Mouse (Mus musculus): ENCODE data around the gene Pik3ap1. TPM values are rescaled to one million over a fixed set of nuclear protein-coding genes. Genes with fewer than 3 reads are reported as not detected.

Pik3ap1 gene
- total RNA-seq, 2 experiments from 2014 or later, result 1.5 to 2.0 TPM

GRCm38 (mm10) chr19:41248271-41248670, 136.6 kb downstream of the Pik3ap1 start:
- DNase-seq (ENCODE audit: low spot score), result no peak

DNA sequence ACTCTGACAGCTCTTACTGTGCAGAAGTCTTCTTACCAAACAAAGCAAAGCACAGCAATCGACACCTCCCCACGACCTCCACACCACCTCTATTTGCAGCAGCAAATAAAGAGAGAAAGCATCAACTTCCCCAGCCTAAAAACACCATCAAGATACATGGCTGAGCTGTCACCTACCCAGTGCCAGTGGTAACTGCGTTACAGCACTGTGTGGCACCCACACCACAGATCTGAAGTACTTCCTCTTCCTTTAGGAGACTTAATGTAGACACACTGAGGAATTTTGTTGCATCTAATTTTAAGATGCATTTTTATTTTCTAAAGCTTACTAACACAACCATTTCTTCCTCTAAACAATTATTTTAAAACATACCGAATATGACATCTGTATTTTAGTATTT, 138.6 kb downstream of the Pik3ap1 start:
- intact Hi-C loops (cut with DNase I), result loop anchor here (2.0 kb wide), 1 partner anchor 141 kb away; no protein-coding TSS in a partner anchor
- no peak for DNase-seq (ENCODE audit: low spot score)

More at GRCm38 (mm10) chr19:41248271-41248670, 136.6 kb downstream of the Pik3ap1 start:
- intact Hi-C loops (cut with DNase I), result no loop called here

- intact Hi-C loops (cut with DNase I), result loop anchor here (1.0 kb wide), 1 partner anchor 158 kb away; no protein-coding TSS in a partner anchor
Measured at GRCm38 (mm10) chr19:41244581-41244980, 140.3 kb downstream of the Pik3ap1 start.

DNA sequence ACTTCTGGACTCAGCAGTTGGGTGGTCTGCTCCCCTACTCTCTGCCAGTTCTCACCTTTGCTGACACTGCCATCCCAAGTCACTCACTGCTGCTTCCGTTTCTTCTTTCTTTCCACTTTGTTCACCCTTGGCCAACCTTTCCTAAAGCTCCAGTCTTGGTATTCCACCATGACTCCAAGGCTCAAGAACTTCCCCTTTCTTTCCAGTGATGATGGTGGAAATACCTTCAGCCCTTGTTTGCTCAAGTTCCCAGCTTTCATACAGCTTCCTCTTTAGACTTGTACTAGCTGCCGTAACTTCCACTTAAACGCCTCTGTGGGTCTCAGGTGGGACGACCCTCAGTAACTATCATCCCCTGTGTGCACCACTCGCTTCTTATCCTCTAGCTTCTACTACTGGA, 142.9 kb downstream of the Pik3ap1 start:
- DNase-seq (ENCODE audit: low spot score), result no peak
- intact Hi-C loops (cut with DNase I), result no loop called here

More at GRCm38 (mm10) chr19:41244581-41244980, 140.3 kb downstream of the Pik3ap1 start:
- no peak for DNase-seq (ENCODE audit: low spot score)

GRCm38 (mm10) chr19:41233698-41234097, 151.2 kb downstream of the Pik3ap1 start:
- intact Hi-C loops (cut with DNase I), result no loop called here
- DNase-seq (ENCODE audit: low spot score), result no peak

Other genes with a start within 250 kb of the Pik3ap1 start
- gene Tll2, start 178.3 kb downstream of the Pik3ap1 start, total RNA-seq (2021), result under 1 TPM; 0.50 to 0.70 TPM
- gene Tm9sf3, start 121.1 kb downstream of the Pik3ap1 start, total RNA-seq (2021), result 10 to 100 TPM; 72.5 to 82.2 TPM
- 10 to 100 TPM; 11.9 to 12.3 TPM for gene Lcor, start 97.5 kb upstream of the Pik3ap1 start, total RNA-seq (2021)
- gene Gm340, start 197.3 kb upstream of the Pik3ap1 start, total RNA-seq (2021), result 10 to 100 TPM in 1 of 2 experiments, 1 to 10 TPM in 1; 7.9 to 10.1 TPM